Mouse (Mus musculus) heart, postnatal 0 days (tissue): ENCODE measurements around the gene Oit1. TPM values are rescaled to one million over a fixed set of nuclear protein-coding genes. Genes with fewer than 3 reads are reported as not detected.

Experiments used
- ATAC-seq: fragments of 200-750 bp; cut with Nextera tagmentation; 2 replicates; pipeline ENCODE4 v1.8.0; 2017; ENCODE audit warnings: low read depth, moderate number of reproducible peaks, moderate library complexity; ENCODE audit not compliant: insufficient read depth
- DNase-seq: peaks from one replicate; pipeline ENCODE4 v3.0.0-alpha.2; 2016; ENCODE audit warnings: low spot score
- H3K27ac ChIP-seq: fragments of 300-500 bp; sonication (generic); 2 replicates; pipeline ENCODE4 v1.5.1; 2014; ENCODE audit warnings: low read depth, mild to moderate bottlenecking
- H3K27me3 ChIP-seq: fragments of 300-500 bp; sonication (generic); 2 replicates; pipeline ENCODE4 v1.6.1; 2014; ENCODE audit warnings: low read length, mixed read lengths; ENCODE audit not compliant: control insufficient read depth, insufficient read depth
- H3K36me3 ChIP-seq: fragments of 300-500 bp; sonication (generic); replicated peaks from 2 replicates; pipeline ENCODE4 v1.6.1; 2014; ENCODE audit warnings: low read length, mixed read lengths; ENCODE audit not compliant: control insufficient read depth, insufficient read depth
- H3K4me1 ChIP-seq: fragments of 300-500 bp; sonication (generic); 2 replicates; pipeline ENCODE4 v1.6.1; 2014; ENCODE audit warnings: antibody characterized with exemption; ENCODE audit not compliant: control insufficient read depth, insufficient read depth
- H3K4me2 ChIP-seq: fragments of 300-500 bp; sonication (generic); 2 replicates; pipeline ENCODE4 v1.6.1; 2014; ENCODE audit warnings: low read depth, mild to moderate bottlenecking, low read length, moderate library complexity
- H3K4me3 ChIP-seq: fragments of 300-500 bp; sonication (generic); 2 replicates; pipeline ENCODE4 v1.5.1; 2014; ENCODE audit warnings: low read depth, low read length
- H3K9ac ChIP-seq: fragments of 300-500 bp; sonication (generic); replicated peaks from 2 replicates; pipeline ENCODE4 v1.6.1; 2014; ENCODE audit warnings: low read depth, low read length, mixed read lengths
- H3K9me3 ChIP-seq: fragments of 300-500 bp; sonication (generic); replicated peaks from 2 replicates; pipeline ENCODE4 v1.6.1; 2016; ENCODE audit warnings: low read length; ENCODE audit not compliant: control insufficient read depth
- CTCF ChIP-seq: IDR thresholded peaks from 2 replicates; pipeline ENCODE4 v1.5.1; 2016; ENCODE audit warnings: antibody characterized with exemption, control low read depth, low read depth
- EP300 ChIP-seq: IDR thresholded peaks from 2 replicates; pipeline ENCODE4 v1.6.1; 2016; ENCODE audit warnings: antibody characterized with exemption, low read depth
- WGBS: fragments of 180-500 bp; shearing (Covaris S2); extraction: QIAGEN DNeasy Blood & Tissue Kit; methylation state at CpG from one replicate; pipeline ENCODE4 v1.1.7; 2014; 5-methylcytosine and 5-hydroxymethylcytosine counted together
- polyA plus RNA-seq: library from polyadenylated mRNA; unstranded; fragments of >200 nt; fragmentation: Nextera tagmentation; extraction: Ambion mirVana; gene quantifications from 2 replicates; pipeline ENCODE4 v1.2.1, GENCODE M21; 2015
- total RNA-seq: library from RNA; depleted of rRNA; stranded (reverse); fragments of >200 nt; gene quantifications from 2 replicates; pipeline ENCODE4 v1.2.3, GENCODE M21; 2014; ENCODE audit warnings: low replicate concordance

Gene Oit1
- total and polyA plus RNA-seq, 2 experiments from 2014 or later = not detected

- Histone ChIP-seq H3K9ac (no peak overlapping the region), H3K4me3 (no peak overlapping the region), H3K4me1 (peaks cover 8% of the 10 kb centered on the region; the same call in 1 of the 2 replicates), H3K9me3 (no peaks in the 10 kb centered on the region), H3K4me2 (no peak overlapping the region), H3K27me3 (no peaks in the 10 kb centered on the region), H3K36me3 (no peaks in the 10 kb centered on the region), H3K27ac (no peak overlapping the region)
- TF ChIP-seq CTCF (no peak), EP300 (no peak)
- DNase-seq = no peak
- WGBS = 58% methylated on average over 10 of the region's 10 CpGs
- no peak for ATAC-seq
Observed at GRCm38 (mm10) chr14:8335947-8336346, 42.6 kb downstream of the Oit1 start.

GRCm38 (mm10) chr14:8334511-8334910 is 44.0 kb downstream of the Oit1 start:
- 76% methylated on average over 3 of the region's 3 CpGs for WGBS
- no peak for ATAC-seq

GRCm38 (mm10) chr14:8332314-8333252 is 46.0 kb downstream of the Oit1 start:
- H3K4me1 ChIP-seq = peaks cover 13% of the 10 kb centered on the region; the same call in 1 of the 2 replicates
- no peak overlapping the region for H3K4me2 ChIP-seq
- 83% methylated on average over 11 of the region's 11 CpGs for WGBS
- no peaks in the 10 kb centered on the region for H3K9me3 ChIP-seq
- no peaks in the 10 kb centered on the region for H3K27me3 ChIP-seq
- no peaks in the 10 kb centered on the region for H3K36me3 ChIP-seq
- no peak for TF ChIP-seq EP300
- no peak for TF ChIP-seq CTCF
- H3K27ac ChIP-seq = no peak overlapping the region
- ATAC-seq (no peak), DNase-seq (no peak)
- no peak overlapping the region for H3K9ac ChIP-seq
- H3K4me3 ChIP-seq = no peak overlapping the region

More at GRCm38 (mm10) chr14:8334511-8334910, 44.0 kb downstream of the Oit1 start:
- Histone ChIP-seq H3K27me3 (no peaks in the 10 kb centered on the region), H3K9me3 (no peaks in the 10 kb centered on the region), H3K36me3 (no peaks in the 10 kb centered on the region), H3K9ac (no peak overlapping the region), H3K27ac (no peak overlapping the region), H3K4me2 (no peak overlapping the region), H3K4me1 (peaks cover 8% of the 10 kb centered on the region; the same call in 1 of the 2 replicates), H3K4me3 (no peak overlapping the region)
- DNase-seq = no peak
- TF ChIP-seq EP300 (no peak), CTCF (no peak)

- Histone ChIP-seq H3K27ac (no peak overlapping the region), H3K4me1 (peaks cover 23% of the 10 kb centered on the region), H3K9me3 (no peaks in the 10 kb centered on the region), H3K4me2 (peak overlapping the region; percentile 34), H3K36me3 (no peaks in the 10 kb centered on the region), H3K9ac (no peak overlapping the region), H3K27me3 (no peaks in the 10 kb centered on the region), H3K4me3 (no peak overlapping the region)
- TF ChIP-seq CTCF = no peak
- no peak for TF ChIP-seq EP300
- DNase-seq (no peak), ATAC-seq (no peak)
- WGBS = 59% methylated on average over 14 of the region's 14 CpGs
Observed at GRCm38 (mm10) chr14:8331307-8331905, 47.1 kb downstream of the Oit1 start.

- peaks cover 23% of the 10 kb centered on the region for H3K4me1 ChIP-seq
- no peaks in the 10 kb centered on the region for H3K36me3 ChIP-seq
- no peak overlapping the region for H3K27ac ChIP-seq
- H3K4me2 ChIP-seq = no peak overlapping the region
- no peak overlapping the region for H3K9ac ChIP-seq
- H3K9me3 ChIP-seq = no peaks in the 10 kb centered on the region
- ATAC-seq (no peak), DNase-seq (no peak)
- TF ChIP-seq CTCF (no peak), EP300 (no peak)
- H3K4me3 ChIP-seq = no peak overlapping the region
- H3K27me3 ChIP-seq = no peaks in the 10 kb centered on the region
- WGBS = 55% methylated on average over 6 of the region's 6 CpGs
Observed at GRCm38 (mm10) chr14:8330390-8330789, 48.2 kb downstream of the Oit1 start.
